Mouse (Mus musculus) left cerebral cortex, postnatal 14 days (tissue): Measurements from ENCODE around the gene Napsa. TPM values are rescaled to one million over a fixed set of nuclear protein-coding genes. Genes with fewer than 3 reads are reported as not detected.

Experiments
- DNase-seq, 2 experiments: peaks; one replicate each; pipeline ENCODE4 v3.0.0; 2021 to 2022; ENCODE audit warnings: low spot score in 2 of 2, mixed read lengths in 1 of 2
- intact Hi-C: fragments of 180-260 bp; cut with DNase I; formaldehyde crosslinking; loops from one replicate; pipeline ENCODE4 v1.15.1; 2025
- total RNA-seq, 2 experiments: library from RNA; stranded (reverse); gene quantifications; 2 replicates each; pipeline ENCODE4 v1.2.3; 2021

Gene Napsa
- total RNA-seq, 2 experiments from 2014 or later = not detected

- peak; percentile 81 to 87 for DNase-seq
- intact Hi-C loops = loop anchor here (5.0 kb wide), 2 partner anchors 58 to 92 kb away; no protein-coding TSS in a partner anchor
Measured at GRCm38 (mm10) chr7:44560435-44561400, 11.5 kb upstream of the Napsa start.

- intact Hi-C loops = loop anchor here (5.0 kb wide), 2 partner anchors 61 to 89 kb away; no protein-coding TSS in a partner anchor
- DNase-seq = no peak
Measured at GRCm38 (mm10) chr7:44563284-44563683, 8.9 kb upstream of the Napsa start.

GRCm38 (mm10) chr7:44564486-44564885 lies 7.7 kb upstream of the Napsa start:
- no peak for DNase-seq
- intact Hi-C loops = loop anchor here (5.0 kb wide), 2 partner anchors 62 to 88 kb away; no protein-coding TSS in a partner anchor

- DNase-seq = no peak
- intact Hi-C loops = no loop called here
Measured at GRCm38 (mm10) chr7:44565414-44565813, 6.8 kb upstream of the Napsa start.

- DNase-seq = no peak
- intact Hi-C loops = no loop called here
Measured at GRCm38 (mm10) chr7:44568803-44569202, 3.4 kb upstream of the Napsa start.

GRCm38 (mm10) chr7:44570989-44571388 lies 1.2 kb upstream of the Napsa start:
- intact Hi-C loops = no loop called here
- no peak for DNase-seq

- DNase-seq = no peak
- intact Hi-C loops = no loop called here
Measured at GRCm38 (mm10) chr7:44571811-44572210, 369 bp upstream of the Napsa start.

GRCm38 (mm10) chr7:44572956-44573484 lies 840 bp downstream of the Napsa start:
- no peak for DNase-seq
- intact Hi-C loops = no loop called here

GRCm38 (mm10) chr7:44576333-44576844 lies 4.2 kb downstream of the Napsa start:
- intact Hi-C loops = no loop called here
- no peak for DNase-seq

GRCm38 (mm10) chr7:44581637-44582036 lies 9.5 kb downstream of the Napsa start:
- intact Hi-C loops = no loop called here
- DNase-seq = no peak

GRCm38 (mm10) chr7:44582709-44583108 lies 10.5 kb downstream of the Napsa start:
- intact Hi-C loops = no loop called here
- no peak for DNase-seq

GRCm38 (mm10) chr7:44583146-44583545 lies 11.0 kb downstream of the Napsa start:
- intact Hi-C loops = no loop called here
- DNase-seq = no peak

- no peak for DNase-seq
- intact Hi-C loops = no loop called here
Measured at GRCm38 (mm10) chr7:44584265-44584804, 12.2 kb downstream of the Napsa start.

GRCm38 (mm10) chr7:44584921-44585320 lies 12.7 kb downstream of the Napsa start:
- DNase-seq = no peak
- intact Hi-C loops = loop anchor here (5.0 kb wide), 1 partner anchor 57 kb away; no protein-coding TSS in a partner anchor

GRCm38 (mm10) chr7:44585606-44586005 lies 13.4 kb downstream of the Napsa start:
- DNase-seq = no peak
- intact Hi-C loops = loop anchor here (5.0 kb wide), 1 partner anchor 57 kb away; no protein-coding TSS in a partner anchor

GRCm38 (mm10) chr7:44586518-44586917 lies 14.3 kb downstream of the Napsa start:
- intact Hi-C loops = loop anchor here (5.0 kb wide), 1 partner anchor 56 kb away; no protein-coding TSS in a partner anchor
- peak; percentile 69 to 79 for DNase-seq

GRCm38 (mm10) chr7:44586930-44587329 lies 14.8 kb downstream of the Napsa start:
- DNase-seq = peak; percentile 81 to 89
- intact Hi-C loops = loop anchor here (5.0 kb wide), 1 partner anchor 55 kb away; no protein-coding TSS in a partner anchor

- intact Hi-C loops = loop anchor here (5.0 kb wide), 1 partner anchor 55 kb away; no protein-coding TSS in a partner anchor
- no peak for DNase-seq
Measured at GRCm38 (mm10) chr7:44587676-44588075, 15.5 kb downstream of the Napsa start.

- intact Hi-C loops = loop anchor here (5.0 kb wide), 1 partner anchor 54 kb away; no protein-coding TSS in a partner anchor
- DNase-seq = peak in 1 of 2 experiments; percentile 18
Measured at GRCm38 (mm10) chr7:44588338-44588737, 16.2 kb downstream of the Napsa start.

GRCm38 (mm10) chr7:44589149-44589548 lies 17.0 kb downstream of the Napsa start:
- intact Hi-C loops = loop anchor here (5.0 kb wide), 1 partner anchor 53 kb away; no protein-coding TSS in a partner anchor
- DNase-seq = peak; percentile 70 to 73
